Mouse (Mus musculus) regulatory T cell (primary cell): ENCODE measurements at regions not wholly inside any gene's neighbourhood (a gene's known extent, or its start where the extent isn't known, plus 50 kb on each side); places are given as distances from the start of the nearest gene placed in this dataset.

ENCODE experiments used
- in situ Hi-C: fragments of 300-600 bp; cut with MboI, MseI; formaldehyde crosslinking; loops from one replicate; pipeline ENCODE4 v1.15.1; 2025; ENCODE audit warnings: high pct_unique_total_duplicates

DNA sequence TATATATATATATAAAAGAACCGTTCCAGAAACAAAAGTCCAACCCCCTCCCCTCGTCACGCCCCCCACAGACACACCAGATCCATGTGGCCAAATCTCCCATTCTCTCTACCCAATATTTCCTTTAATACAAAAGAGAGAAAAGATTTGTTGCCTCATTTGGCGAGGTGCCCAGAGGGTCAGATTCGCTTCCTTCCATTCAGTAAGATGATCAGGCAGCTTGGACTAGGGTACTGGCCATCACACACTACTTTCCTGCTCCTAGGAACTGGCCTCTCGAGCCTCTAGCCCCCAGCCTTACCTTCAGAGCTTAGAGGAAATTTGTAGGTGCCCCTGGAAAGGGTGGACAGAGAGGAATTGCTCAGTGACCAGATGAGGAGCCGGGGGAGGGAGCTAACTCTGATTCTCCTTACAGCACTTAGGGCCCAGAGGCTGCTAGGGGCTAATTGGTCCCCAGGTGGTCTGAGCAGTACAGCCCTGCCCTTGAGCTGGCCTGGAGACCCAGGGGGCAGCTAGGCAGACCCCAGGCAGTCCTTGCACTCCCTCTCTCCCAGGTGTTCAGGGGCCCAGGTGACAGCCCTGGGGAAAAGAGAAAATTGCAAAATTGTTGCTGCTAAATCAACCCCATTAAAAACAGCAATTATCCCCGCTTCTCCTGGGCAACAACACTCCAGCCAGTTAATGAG is 470.4 kb upstream of the Mgmt start:
- in situ Hi-C loops = no loop called here

DNA sequence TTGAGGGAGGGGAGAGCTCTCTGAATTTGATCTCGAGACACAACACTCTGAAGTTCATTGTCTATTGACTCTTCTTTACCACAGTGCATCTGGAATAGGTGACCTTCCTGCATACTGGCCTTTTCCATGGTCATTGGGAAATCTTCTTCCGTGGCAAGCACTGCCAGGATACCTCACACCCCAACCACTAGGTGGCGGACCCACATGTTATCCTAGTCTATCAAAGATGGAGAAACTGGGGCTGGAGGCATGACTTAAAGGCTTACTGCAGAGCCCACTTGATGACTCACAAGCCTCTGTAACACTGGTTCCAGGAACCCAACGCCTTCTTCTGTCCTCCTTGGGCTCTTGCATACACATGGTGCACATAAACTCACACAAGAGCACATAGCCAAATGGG is 467.2 kb upstream of the Mgmt start:
- in situ Hi-C loops = no loop called here

DNA sequence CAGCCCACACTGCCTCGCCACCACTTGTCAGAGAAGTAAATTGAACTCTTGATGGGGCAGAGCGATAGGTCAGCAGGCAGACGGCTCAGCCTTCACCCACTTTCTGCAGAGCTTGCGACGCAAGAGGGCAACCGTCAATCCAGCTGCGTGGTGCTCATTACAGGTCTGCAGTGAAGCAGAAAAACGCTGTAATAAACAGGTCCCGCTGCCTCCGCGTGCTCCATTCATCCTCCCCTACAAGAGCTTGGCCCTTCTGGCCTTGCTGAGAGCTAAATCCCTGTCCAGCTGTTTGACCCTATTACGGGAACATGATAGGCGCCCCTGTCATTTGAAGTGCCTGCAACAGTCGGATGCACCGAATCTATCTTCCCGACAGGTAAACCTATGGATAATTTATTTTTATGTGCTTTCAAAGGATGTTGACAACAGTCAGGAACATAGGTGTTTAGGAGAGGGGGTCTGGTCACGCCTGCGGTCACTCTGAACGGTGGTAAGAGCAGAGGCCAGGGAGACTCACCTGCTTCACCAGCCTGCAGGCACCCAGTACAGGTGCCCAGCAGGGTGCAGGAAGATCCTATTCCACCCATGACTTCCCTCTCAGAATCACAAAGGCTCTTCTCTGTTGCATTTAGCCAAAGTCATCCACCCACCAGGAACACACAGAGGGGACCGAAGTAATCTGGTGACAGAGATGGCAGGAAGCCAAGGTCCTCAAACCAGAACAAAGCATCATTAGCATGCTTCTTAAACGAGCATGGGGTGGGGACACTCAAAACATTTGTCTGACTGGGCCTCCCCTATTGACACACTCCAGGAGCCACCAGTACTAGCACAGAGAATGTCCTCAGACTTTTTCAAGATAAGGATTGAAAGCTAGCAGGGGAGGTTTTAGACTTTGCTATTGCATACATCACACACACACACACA is 464.1 kb upstream of the Mgmt start:
- in situ Hi-C loops = no loop called here

DNA sequence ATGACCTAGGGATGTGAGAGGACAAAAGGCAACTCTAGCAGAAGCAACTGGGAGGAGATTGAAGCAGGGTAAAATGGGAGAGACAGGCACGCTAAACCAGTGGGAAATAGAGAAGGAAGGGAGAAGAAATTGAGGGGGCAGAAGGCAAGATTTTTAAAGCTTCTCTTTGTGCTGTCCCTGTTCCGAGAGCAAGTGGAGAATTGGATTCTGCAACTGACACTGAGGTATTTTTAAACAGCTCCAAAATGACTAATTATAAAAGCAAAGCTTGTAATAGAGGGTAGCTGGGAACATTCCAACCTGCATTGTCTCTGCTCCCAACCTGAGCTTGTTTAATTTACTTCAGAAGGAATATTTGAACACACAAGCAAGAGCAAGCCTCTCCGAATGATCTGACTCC is 460.7 kb upstream of the Mgmt start:
- in situ Hi-C loops = no loop called here

DNA sequence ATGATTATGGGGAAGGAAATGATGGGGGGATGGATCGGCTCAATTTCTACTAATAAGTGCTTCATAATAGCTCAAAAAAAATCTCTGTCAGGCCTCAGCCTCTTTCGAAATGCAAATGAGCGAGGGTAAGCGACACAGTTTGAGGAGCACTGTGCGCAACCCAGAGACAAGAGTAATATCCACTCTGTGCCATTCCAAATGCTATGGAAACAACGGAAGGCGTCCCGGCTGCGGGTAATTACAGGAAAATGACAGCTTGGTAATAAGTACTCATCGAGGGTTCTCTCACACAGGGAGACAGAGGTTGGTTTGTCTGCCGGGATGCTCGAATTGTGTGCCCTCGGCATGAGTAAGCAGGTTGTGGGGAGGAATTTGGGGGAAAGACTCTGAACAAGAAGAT is 459.9 kb upstream of the Mgmt start:
- in situ Hi-C loops = no loop called here

DNA sequence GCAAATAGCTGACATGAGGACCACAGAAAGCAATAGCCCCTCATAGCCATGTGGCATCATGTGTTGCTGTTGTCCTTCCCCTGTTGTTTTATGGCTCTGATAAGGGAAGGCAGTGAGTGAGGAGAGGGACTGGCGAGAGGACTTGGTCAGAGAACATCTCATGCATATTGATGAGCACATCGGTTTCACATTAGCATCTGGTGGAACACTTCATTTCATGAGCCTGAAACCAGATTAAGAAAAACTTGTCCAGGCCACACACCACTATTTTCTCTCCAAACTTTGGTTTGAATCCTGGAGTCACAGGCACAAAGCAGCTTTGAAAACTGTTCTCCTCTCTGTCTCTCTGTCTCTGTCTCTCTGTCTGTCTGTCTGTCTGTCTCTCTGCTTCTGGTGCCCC is 451.0 kb upstream of the Mgmt start:
- in situ Hi-C loops = no loop called here

DNA sequence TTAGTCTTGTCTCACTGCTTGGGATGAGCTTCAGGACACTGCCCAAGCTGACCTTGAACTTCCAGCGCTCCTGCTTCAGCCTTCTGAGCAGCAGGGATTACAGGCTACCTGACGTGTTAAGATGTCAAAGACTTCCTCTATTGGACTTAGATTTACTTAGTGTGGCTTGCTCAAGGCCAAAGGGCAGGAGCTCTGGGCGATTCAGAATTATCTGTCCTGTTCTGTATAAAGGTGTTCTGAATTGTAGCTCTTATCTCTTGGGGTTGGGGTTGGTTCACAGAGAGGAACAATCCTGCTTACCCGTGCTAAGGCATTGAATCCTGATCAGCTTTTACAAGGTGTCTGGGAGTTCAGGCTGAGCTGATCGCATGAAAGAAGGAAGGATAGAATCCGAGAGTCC is 449.3 kb upstream of the Mgmt start:
- in situ Hi-C loops = no loop called here

DNA sequence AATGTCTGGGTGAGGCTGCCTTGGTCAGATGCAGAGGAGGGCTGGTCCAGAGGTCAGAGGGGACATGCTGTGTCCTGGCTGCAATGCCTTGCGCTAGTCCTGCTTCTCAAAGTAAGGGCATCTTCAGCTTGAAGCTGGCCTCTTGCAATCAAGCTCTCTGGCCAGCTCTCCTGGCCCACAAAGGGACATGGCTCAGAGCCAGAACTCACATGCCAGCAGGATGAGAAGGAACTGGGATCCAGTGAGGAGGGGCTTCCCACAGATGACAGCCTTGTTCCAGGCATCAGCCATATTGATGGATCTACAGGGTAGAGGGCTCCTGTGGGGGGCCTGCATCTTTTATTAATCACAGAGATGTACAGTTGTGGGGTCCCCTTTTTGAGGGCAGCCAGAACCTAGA is 445.1 kb upstream of the Mgmt start:
- in situ Hi-C loops = no loop called here

DNA sequence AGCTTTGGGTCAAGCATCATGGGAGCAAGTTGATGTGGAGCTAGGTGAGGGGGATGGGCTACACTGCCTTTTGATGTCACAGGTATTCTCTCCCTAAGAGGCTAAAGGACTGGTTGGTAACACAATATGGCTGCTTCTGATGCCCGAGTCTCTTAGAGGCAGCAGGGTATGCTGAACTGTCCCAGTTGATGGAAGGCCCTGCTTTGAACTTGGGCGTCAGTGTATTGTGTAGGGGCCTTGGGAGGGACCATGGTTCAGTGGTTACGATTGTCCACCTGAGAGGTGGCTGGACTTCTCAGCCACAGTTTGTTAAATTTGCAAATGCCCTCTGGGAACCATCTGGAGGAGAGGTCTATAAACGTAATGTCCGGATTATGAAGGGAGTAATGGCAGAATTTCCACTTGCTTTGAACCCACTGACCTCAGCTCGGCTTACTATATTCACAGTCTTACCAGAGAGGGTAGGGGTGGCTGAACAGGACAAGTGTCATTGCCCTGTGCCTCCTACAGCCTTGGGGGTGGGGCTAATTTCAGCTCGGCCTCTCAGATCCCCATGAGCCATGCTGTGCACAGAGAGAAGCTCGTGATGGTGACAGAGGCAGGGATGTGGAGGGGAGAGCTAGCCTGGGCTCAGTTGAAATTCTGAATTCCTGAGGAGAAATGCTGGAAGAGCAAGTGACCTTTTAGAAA is 442.6 kb upstream of the Mgmt start:
- in situ Hi-C loops = no loop called here

DNA sequence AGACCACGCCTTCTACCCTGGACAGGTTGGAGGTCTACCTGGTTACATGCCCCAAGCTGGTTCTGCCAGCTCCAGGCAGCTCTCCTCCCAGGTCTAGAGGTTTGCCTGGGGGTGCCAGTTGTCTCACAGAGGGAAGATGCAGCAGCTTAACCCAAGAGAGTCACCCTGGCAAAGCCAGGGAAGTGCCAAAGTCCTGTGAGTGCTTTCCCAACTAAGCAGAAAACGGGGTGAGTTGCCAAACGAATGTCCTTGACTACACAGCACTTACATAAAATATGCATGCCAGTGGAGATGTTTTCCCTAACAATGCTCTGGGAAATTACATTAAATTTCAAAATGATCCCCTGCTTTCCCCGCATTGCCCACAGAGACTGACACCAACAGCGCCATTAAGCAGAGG is 441.9 kb upstream of the Mgmt start:
- in situ Hi-C loops = no loop called here

DNA sequence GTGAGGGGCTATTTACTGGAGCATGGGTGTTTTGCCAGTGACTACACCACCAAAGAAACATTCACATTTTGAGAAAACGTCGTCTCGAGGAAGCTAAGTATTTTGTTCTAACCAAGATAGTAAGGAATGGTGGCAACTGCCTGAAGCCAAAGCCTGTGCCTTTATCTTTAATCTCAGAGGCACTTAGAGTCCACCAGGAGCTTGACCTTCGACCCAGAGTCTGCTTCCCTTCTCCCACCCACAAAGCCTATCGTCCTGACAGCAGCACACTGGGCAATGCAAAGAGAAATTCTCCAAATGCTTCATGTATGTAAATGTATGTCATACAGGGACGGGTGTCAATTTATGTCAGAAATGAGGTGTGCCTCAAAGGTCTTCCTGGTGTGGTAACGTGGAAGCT is 437.2 kb upstream of the Mgmt start:
- in situ Hi-C loops = no loop called here

DNA sequence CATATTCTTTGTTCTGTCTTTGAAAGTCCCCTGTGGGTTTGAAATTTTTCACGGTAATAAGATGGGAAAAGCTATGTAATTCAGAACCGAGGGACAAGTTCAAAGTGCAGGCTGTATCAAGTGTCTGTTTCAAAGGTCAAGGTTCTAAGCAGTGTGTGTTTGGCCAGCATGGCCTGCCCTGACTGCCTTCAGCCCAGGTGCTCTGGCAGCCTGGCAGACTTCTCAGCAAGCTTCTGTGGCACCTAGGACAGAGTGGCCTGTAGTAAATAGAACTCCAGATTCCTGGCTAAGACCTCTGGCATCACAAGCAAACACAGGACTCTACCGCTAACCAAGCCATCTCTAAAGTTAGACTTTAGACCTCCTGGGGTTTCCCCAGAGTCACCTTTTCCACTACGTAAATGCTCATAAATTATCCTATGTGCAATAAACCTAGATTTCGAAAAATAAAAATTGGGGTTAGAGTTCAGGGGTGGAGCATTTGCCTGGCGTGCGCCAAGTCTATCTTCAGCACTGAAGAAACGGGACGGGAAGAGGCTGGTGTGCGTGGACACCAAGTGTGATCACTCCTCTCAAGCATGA is 436.5 kb upstream of the Mgmt start:
- in situ Hi-C loops = no loop called here

DNA sequence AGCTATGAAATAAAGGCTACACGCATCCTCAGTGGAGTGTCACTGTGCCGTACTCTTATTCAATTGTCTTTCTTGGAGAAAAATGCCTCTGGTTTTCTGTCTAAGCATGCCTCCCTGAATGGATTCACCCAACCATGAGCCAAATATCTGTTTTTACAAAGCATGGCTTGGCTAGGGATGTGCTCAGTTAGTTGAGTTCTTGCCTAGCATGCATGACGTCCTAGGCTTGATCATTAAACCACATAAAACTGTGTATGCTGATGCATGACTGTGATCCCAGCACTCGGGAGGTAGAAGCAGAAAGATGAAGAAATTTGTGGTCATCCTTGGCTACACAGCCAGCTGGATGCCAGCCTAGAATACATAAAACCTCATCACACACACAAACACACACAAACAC is 417.3 kb upstream of the Mgmt start:
- in situ Hi-C loops = no loop called here

DNA sequence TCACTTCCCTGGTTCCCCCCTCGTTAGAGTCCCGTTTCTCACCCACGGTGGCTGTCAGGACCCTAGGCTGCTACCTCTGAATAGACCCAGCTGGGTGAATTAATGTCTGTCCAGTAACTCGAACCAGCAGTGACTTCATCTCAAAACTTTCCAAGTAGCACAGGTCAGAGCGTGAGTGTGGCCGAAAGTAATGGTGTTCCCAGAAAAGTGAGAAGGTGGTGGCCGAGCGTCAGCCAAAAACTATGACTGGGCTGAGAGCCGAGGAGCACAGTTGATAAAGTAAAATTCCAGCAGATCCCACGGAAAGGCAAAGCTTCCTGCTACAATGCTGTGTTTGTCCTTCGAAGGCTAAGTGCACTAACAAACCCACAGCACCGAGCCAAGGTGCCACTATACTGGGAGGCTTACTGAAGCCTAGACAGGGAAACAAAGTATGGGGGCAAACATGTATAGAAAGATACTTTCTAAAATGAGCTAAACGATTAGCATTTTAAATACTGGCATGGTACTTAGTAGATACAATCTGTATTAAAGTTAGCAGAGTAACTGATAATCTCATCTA is 413.7 kb upstream of the Mgmt start:
- in situ Hi-C loops = no loop called here

DNA sequence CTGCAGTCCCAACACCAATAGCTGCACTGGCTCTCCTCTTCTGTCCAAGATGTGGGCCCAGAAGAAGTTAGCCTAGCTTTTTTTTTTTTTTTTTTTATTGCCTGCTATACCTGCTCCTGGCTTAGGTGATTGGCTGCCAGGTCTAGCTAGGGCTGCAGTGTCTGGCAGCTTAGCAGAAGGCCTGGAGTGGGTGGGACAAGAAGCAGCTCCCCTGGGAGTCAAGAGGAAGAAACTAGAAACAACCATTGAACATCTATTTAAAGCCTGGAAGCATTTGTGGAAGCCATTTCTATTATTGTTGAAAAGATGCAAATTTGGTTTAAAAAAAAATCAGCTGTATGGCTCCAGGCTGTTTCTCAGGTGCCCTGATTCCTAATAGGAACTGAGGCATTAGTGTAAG is 411.2 kb upstream of the Mgmt start:
- in situ Hi-C loops = no loop called here

DNA sequence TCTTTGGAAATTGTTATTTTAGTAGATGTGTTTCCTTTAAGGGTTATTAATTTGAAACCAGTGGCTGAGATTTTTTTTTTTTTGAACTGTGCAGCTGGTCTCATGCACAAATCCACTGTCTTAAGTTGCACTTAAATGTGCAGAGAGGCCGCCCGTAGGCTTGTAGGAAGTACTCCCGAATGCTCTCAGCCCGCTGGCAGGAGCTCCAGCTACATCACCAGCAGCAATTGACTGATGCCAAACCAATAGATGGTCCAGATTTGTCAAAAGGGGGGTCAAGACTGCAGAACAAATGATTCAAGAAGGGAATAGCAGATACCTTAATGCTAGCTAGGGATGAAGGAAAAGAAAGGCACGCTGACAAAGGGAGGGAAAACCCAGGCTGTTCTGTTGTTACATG is 406.9 kb upstream of the Mgmt start:
- in situ Hi-C loops = no loop called here

DNA sequence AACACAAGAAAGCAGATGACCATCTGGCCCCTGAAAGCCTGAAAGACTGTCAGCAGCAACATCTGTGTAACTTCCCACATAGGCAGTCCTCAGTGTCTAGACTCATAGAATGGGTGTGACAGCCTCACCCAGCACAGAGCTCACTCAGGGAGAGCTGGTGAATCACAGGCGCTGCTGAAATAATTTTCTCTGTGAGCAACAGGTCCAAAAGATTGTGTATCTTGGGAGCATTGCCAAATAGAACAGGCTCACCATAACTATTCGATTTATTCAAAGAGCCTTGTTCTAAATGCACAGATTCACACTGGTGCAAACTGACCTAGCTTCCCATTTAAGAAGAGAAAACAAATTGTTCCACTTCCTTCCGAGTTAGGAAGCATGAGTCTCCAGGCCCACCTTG is 399.6 kb upstream of the Mgmt start:
- in situ Hi-C loops = no loop called here

DNA sequence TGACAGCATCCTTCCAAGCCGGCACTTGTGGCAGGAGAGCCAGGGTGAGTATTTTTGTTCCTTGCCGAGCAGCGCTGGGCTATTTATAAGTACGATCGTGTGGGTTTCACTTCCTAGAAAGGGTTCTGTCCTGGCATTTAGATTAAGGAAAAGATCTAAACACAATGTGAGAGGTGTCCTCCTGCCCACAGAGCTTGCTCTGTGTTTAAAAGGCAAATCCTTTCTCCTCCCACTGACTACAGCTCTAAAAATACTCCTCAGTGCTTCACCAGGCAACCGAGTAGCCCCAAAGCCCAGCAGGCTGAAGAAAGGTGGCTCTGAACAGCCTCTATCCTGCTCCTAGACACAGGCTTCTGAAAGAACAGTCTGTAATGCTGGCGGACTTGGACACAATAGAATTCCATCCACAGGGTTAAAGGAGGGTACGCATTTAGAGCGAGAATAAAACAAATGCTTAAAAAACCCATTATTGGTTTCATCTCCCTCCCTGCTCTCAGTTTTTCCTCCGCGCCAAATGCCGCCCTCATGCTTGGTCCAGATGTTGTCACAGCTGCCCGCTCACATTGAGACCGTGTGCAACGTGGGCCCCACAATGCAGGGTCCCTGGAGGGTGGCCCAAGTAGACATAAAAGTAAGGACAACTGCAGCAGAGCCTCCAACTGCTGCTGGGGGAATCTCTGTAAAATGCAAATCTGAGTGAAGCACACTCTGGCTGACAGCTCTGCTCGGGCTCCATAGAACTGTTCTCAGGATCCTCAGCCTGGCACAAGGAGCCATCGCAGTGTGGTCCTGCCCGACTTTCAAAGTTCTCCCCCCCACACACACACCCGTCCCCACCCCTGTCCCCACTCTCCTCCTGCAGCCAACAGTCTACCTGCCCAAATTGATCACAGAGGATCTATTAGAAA is 397.8 kb upstream of the Mgmt start:
- in situ Hi-C loops = no loop called here

DNA sequence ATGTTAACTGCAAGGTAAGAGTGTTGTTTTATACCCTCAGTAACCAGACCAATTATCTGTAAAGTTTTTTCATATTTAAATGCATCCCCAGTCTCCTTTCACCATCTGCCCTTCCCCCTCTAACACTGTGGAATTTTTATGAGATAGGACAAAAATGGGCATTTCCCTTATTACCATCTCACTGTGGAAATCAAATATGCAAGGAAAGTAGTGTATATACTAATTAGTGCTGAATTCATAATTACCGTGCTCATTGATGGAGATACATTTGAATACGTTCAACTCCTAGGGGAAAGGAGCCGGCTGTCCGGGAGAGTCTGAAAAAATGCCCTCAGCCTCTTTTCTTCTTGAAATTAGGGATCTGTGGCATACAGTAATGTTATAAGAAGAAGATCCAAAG is 394.4 kb upstream of the Mgmt start:
- in situ Hi-C loops = loop anchor here (25.0 kb wide), 1 partner anchor 1112 kb away; no protein-coding TSS in a partner anchor

DNA sequence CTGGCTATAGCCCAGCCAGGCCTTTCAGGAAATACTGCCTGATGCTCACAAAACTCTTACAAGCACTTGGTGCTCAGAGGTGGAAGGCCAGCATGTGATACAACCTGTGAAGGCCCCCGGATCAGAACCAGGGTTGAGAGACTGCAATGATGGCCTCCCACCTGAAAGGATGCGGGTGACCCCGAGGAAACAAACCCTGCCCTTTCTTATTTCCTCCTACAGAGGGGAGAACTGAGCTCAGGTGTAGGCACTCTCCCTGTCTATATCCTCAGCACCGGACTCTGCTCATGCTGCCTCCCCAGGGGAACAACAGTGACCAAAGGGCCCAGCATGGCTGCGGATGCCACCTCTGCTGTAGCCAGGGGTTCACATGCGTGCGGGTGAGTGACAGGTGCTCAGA is 393.3 kb upstream of the Mgmt start:
- in situ Hi-C loops = loop anchor here (25.0 kb wide), 1 partner anchor 1111 kb away; no protein-coding TSS in a partner anchor
